Mouse (Mus musculus): ENCODE measurements at regions not wholly inside any gene's neighbourhood (a gene's known extent, or its start where the extent isn't known, plus 50 kb on each side); places are given as distances from the start of the nearest gene placed in this dataset.
A peak's percentile ranks its signal among the peaks of the same experiment; 100 is the strongest.

GRCm38 (mm10) chr1:185842481-185842880 lies 274.6 kb downstream of the Lyplal1 start:
- DNase-seq (ENCODE audit: low read depth, low spot score) = no peak

DNA sequence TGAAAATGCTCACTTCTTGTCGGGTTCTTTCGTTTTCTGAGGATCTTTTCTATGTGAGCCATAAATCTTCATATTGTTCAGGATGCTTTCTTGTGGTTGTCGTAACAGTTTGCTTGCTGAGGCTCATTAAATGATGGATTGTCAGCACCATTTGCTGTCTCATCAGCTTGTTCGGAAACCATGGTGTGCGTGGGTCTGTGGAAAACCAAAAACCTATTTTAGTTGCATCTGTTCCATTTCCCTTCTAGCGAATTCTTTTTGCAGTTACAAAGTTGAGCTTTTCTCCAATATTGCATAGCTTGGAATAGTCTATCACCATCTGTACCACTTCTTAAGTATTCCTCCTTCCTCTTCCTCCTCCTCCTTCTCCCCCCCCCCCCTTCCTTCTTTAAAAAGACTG lies 269.9 kb downstream of the Lyplal1 start:
- no peak for DNase-seq (ENCODE audit: low read depth, low spot score)

DNA sequence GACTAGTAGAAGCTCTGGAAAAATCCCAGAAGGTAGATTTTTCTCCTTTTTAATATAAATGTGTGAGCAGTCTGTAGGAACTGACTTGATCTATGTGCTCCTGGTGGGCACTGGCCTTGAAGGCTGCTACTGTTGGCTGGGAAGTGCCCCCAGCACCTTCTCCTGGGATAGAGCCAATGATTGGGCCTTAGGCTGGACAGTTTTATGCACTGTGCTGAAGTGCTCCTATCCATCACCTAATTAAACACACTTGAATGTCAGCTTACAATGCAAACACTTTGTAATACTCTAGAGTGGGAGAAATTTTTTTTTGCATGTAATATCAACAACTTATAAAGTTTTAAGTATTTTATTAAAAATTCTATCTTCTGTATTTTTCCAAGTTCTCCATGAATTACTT lies 266.5 kb downstream of the Lyplal1 start:
- no peak for DNase-seq (ENCODE audit: low read depth, low spot score)

DNA sequence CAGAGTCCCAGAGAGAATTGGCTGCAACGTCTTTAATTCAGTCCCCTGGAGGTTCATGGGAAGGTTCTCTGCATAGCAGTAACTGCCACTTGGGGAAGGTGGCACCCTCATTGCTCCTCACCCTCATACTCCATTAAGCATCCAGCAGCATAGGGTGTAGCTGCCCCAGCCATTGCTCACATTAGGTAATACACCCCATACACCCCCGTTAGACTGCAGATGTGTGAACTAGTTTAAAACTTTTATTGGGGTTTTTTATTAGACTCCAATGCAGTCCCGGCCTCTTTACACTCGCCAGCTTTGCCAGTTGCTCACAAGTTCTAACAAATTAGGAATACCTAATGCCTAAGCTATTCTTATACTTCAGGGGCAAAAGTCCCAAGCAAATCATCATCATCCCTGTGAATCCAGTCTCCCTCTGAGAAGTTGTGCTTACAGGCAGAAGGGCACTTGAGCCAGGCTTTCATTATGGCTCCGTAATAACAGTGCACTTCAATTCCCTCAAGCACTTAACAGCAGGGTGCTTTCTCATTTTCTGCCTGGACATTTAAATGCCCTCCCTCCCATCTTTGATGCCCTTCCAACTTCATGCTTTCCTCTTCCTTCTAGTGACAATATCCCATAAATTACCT lies 265.7 kb downstream of the Lyplal1 start:
- DNase-seq (ENCODE audit: low read depth, low spot score) = no peak

DNA sequence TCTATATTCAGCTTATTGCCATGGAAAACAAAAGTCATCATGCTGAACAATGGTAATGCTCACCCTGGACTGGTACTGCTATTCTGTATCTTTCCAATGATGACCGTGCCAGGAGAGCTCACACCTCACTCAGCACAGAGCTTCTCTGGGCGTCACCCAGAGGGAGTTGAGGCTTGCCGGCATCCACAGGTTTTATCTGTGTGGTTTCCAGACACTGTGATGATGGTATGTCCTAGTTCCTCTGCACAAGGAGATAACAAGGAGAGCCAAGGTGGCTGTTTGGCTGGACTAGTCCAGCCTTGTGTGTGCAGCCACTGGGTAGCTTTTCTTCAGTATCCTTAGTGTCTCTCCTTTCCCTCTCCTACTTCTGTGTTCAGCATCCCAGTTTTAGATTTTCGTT lies 255.4 kb downstream of the Lyplal1 start:
- no peak for DNase-seq (ENCODE audit: low read depth, low spot score)

DNA sequence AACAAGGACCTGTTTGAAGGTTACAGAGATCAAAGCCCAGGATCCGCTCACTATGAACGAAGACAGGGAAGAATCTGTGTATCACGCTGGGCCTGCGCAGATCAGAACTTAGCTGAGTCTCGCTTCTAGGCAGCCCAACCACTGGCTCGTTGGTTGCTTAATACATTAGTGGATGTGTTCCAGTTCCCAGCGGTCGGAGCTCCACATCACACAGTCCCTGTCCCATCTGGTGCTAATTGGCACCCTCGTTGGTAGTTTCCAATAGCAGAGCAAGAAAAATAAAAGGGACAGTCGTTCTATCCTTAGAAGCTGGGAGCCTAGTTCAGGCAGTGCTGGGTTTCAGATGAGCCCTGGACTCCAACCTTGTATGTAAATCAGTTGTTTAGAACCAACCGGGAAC lies 251.2 kb downstream of the Lyplal1 start:
- DNase-seq (ENCODE audit: low read depth, low spot score) = no peak

- DNase-seq (ENCODE audit: low read depth, low spot score) = no peak
Observed at GRCm38 (mm10) chr1:185866612-185867011, 250.5 kb downstream of the Lyplal1 start.

- DNase-seq (ENCODE audit: low read depth, low spot score) = no peak
Observed at GRCm38 (mm10) chr1:185867018-185867417, 250.1 kb downstream of the Lyplal1 start.

GRCm38 (mm10) chr1:185868721-185869120 lies 248.4 kb downstream of the Lyplal1 start:
- no peak for DNase-seq (ENCODE audit: low read depth, low spot score)

- DNase-seq (ENCODE audit: low read depth, low spot score) = no peak
Observed at GRCm38 (mm10) chr1:185887031-185887430, 230.1 kb downstream of the Lyplal1 start.

DNA sequence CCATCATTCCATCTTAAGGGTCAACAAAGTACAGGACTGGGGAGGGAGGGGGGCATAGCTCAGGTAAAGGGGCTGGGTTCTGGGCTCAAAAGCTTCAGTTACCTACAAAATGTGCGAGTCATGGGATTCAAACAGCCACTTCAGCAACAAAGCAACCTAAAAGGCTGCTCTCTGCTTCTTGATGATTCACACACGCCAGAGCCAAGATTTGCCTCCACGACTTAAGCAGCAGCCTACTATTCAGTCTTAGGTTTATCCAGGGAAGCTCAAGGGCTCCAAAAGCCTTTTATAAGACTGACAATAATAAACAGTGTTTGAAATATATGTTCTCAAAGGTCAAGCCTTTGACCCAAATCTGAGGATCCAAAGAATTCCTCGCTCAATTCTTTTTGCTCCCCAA lies 225.3 kb downstream of the Lyplal1 start:
- DNase-seq (ENCODE audit: low read depth, low spot score) = no peak

DNA sequence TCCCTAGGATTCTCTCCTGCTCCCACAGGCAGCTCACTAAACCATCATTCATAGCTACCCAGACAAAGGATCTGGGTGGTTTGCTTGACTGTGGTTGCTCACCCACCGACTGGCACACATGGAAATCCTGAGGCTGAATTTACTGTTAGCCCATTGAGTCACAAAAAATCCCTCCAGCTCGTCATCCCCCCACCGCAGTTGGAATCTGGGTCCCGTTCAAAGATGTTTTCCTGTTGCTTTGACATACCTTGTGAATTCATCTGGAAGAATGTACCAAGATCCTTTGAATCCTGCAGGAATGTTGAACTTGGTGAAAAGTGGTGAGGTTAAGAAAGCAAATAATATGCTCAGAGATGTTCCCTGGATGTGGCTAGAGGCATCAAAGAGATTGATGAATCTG lies 223.7 kb downstream of the Lyplal1 start:
- peak; percentile 14 for DNase-seq (ENCODE audit: low read depth, low spot score)

DNA sequence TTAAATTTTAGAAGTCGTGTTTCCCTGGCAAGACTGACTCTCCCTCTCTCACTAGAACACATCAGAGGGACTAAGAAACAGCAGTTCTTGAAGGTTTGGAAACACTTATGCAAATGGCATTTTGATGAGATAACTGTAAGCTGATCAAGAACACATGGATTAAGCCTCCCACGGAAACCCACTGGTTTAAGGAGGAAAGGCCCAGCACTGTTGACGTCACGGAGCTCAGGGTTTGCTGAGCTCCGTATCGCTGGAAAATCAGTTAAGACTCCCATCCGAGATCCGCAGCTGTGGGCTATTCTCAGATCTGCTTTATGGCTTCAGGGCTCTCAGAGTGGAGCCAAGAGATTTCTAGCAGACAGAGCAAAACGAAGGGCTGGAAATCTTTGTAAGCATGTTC lies 218.6 kb downstream of the Lyplal1 start:
- no peak for DNase-seq (ENCODE audit: low read depth, low spot score)

- DNase-seq (ENCODE audit: low read depth, low spot score) = no peak
Observed at GRCm38 (mm10) chr1:185900316-185900715, 216.8 kb downstream of the Lyplal1 start.

- no peak for DNase-seq (ENCODE audit: low read depth, low spot score)
Observed at GRCm38 (mm10) chr1:185902395-185902794, 214.7 kb downstream of the Lyplal1 start.

DNA sequence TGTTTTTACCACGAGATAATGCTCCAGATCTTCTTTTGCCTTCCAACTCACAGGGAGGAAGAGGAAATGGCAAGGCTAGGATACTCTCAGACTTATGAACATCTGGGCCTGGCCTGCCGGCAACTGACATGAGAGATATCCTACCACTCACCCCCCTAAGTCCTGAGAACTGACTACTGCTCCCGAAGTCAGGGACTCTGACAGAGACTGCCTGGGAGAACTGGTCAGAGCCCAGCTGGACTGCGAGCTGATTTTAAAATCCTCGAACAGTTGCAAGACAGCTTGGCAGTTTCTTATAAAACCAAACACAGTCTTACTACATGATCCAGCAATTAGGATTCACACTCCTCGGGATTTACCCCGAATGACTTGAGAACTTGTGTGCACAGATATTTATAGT lies 211.4 kb downstream of the Lyplal1 start:
- DNase-seq (ENCODE audit: low read depth, low spot score) = no peak

- DNase-seq (ENCODE audit: low read depth, low spot score) = no peak
Observed at GRCm38 (mm10) chr1:185915579-185915978, 201.5 kb downstream of the Lyplal1 start.

GRCm38 (mm10) chr1:185918663-185919062 lies 198.4 kb downstream of the Lyplal1 start:
- DNase-seq (ENCODE audit: low read depth, low spot score) = no peak

- no peak for DNase-seq (ENCODE audit: low read depth, low spot score)
Observed at GRCm38 (mm10) chr1:185923723-185924122, 193.4 kb downstream of the Lyplal1 start.

- peak; percentile 39 for DNase-seq (ENCODE audit: low read depth, low spot score)
Observed at GRCm38 (mm10) chr1:185929000-185929399, 188.1 kb downstream of the Lyplal1 start.

DNA sequence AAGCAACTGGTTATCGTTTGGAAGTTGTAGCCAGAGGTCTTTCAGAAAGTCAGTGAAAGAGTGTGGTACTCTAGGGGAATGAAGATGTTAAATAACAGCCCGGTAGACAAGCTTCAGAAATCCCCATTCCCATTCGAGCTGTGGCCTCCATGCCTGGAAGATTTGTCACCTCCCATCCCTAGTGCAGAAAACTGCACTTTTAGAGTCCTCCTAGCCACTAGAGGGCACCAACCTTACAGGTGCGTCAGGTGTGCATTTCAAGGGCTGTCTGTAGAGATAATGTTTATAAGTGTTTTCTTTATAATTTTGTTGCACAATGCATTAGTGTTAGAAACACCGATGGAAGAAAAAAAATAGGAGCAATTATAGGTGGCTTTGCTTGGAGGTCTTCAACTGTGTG lies 187.3 kb downstream of the Lyplal1 start:
- peak; percentile 47 for DNase-seq (ENCODE audit: low read depth, low spot score)

DNA sequence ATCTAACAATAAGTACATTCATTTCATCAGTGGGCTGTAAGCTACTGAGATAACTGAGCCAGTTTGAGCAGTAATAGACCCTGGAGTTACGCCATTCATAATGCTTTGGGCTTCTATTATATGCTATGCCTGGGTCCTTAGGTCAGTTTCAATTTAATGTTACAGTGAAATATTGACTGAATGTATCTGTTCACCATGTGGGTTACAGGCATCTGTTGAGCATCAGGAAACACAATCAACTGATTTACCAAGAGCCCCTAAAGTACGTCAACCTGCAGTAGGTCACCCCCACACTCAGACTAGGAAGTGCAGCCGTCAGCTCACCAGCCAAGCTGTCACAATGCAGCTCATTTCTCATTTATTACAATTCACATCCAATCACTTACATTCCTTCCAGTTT lies 183.5 kb downstream of the Lyplal1 start:
- no peak for DNase-seq (ENCODE audit: low read depth, low spot score)

DNA sequence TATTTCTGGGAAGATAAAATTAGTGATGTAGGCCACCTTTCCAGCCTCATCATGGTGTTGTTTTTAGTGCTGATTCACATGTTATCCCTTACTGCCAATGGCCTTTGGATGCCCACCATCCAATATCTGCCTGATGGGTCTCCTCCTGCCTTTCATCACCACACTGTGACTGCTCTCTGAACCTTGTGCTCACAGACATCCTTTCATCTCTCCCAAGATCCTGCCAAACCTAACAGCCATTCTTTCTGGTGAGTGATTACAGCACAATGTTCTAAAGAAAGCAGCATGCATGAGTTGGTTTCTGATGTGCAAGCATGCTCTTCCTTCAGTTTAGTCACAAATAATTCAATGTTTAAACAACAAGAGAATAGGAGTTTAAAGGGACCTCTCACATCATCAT lies 180.1 kb downstream of the Lyplal1 start:
- no peak for DNase-seq (ENCODE audit: low read depth, low spot score)

DNA sequence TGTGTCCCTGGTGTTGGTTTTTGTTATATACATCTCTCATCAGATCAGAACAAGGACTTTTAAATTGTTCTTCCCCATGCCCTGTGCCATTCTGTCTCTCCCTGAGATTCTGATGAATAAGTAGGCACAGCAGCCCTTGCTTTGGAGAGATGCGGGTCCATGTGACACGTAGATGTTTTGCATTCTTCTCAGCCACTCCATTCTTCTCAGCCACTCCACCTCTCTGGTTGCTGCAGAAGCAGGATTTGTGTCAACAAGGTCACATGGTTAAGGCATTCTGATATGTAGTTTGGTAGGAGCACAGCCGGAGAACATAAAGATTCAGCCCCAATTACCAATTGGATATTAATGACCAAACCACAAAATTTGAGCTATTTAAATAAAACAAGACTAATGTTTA lies 177.2 kb downstream of the Lyplal1 start:
- DNase-seq (ENCODE audit: low read depth, low spot score) = no peak
